Mouse (Mus musculus) kidney, embryonic 14.5 days (tissue): Measurements from ENCODE around the gene Id1. TPM values are rescaled to one million over a fixed set of nuclear protein-coding genes. Genes with fewer than 3 reads are reported as not detected.

Source experiments
- ATAC-seq: fragments of 200-750 bp; cut with Nextera tagmentation; 2 replicates; pipeline ENCODE4 v1.8.0; 2017; ENCODE audit warnings: moderate number of reproducible peaks, mild to moderate bottlenecking, moderate TSS enrichment, moderate library complexity; ENCODE audit not compliant: low FRiP score, low TSS enrichment
- H3K27ac ChIP-seq: fragments of 300-500 bp; sonication (generic); 2 replicates; pipeline ENCODE4 v1.5.1; 2014; ENCODE audit warnings: low read depth, mild to moderate bottlenecking, low read length, moderate library complexity, mixed read lengths
- H3K27me3 ChIP-seq: fragments of 300-500 bp; sonication (generic); 2 replicates; pipeline ENCODE4 v1.6.1; 2014; ENCODE audit warnings: mild to moderate bottlenecking, low read length; ENCODE audit not compliant: control insufficient read depth, insufficient read depth
- H3K36me3 ChIP-seq: fragments of 300-500 bp; sonication (generic); 2 replicates; pipeline ENCODE4 v1.6.1; 2014; ENCODE audit warnings: low read length, mixed read lengths; ENCODE audit not compliant: control insufficient read depth, insufficient read depth
- H3K4me1 ChIP-seq: fragments of 300-500 bp; sonication (generic); 2 replicates; pipeline ENCODE4 v1.6.1; 2014; ENCODE audit warnings: low read length, mixed read lengths; ENCODE audit not compliant: control insufficient read depth, insufficient read depth
- H3K4me2 ChIP-seq: fragments of 300-500 bp; sonication (generic); replicated peaks from 2 replicates; pipeline ENCODE4 v1.6.1; 2014; ENCODE audit warnings: low read depth, mild to moderate bottlenecking, low read length
- H3K4me3 ChIP-seq: fragments of 300-500 bp; sonication (generic); 2 replicates; pipeline ENCODE4 v1.5.1; 2014; ENCODE audit warnings: mild to moderate bottlenecking, low read length
- H3K9ac ChIP-seq: fragments of 300-500 bp; sonication (generic); 2 replicates; pipeline ENCODE4 v1.6.1; 2014; ENCODE audit warnings: low read depth, mild to moderate bottlenecking, low read length, moderate library complexity
- H3K9me3 ChIP-seq: fragments of 300-500 bp; sonication (generic); 2 replicates; pipeline ENCODE4 v1.6.1; 2016; ENCODE audit warnings: low read length; ENCODE audit not compliant: control insufficient read depth
- WGBS: fragments of 180-500 bp; shearing (Covaris S2); extraction: QIAGEN DNeasy Blood & Tissue Kit; methylation state at CpG from one replicate; pipeline ENCODE4 v1.1.7; 2014; 5-methylcytosine and 5-hydroxymethylcytosine counted together
- polyA plus RNA-seq: library from polyadenylated mRNA; unstranded; fragments of >200 nt; fragmentation: Nextera tagmentation; extraction: Ambion mirVana; gene quantifications from 2 replicates; pipeline ENCODE4 v1.2.1, GENCODE M21; 2014

Id1 gene
- polyA plus RNA-seq, 1 experiment from 2014 or later: 129 TPM

- H3K4me1 ChIP-seq: peaks cover 57% of the 10 kb centered on the region
These were observed 1.5 kb downstream of the Id1 start for GRCm38 (mm10) chr2:152737306-152738221.

DNA sequence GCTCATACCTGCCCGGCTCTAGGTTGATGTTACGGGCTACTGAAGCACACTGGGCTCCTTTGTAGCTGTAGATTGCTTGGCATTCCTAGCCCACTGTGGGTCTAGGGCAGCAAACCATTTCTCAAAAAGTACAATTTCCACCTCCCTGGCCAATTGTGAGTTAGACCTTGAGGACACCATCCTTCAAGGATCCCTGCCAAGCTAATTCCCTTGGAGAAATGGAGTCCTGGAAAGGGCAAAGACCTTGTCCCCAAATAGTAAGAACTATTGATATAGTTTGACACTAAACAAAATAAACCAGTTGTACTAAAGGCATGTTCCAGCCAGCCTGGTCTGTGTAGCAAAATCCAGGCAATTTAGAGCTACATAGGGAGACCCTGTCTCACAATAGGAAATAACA lies 2.3 kb downstream of the Id1 start:
- H3K27me3 ChIP-seq: no peaks in the 10 kb centered on the region
- peaks cover 52% of the 10 kb centered on the region for H3K4me1 ChIP-seq
- H3K9me3 ChIP-seq: no peaks in the 10 kb centered on the region
- H3K36me3 ChIP-seq: peaks cover 3% of the 10 kb centered on the region; the same call in 1 of the 2 replicates
- H3K4me3 ChIP-seq: peak overlapping the region; percentile 92
- 41% methylated on average over 2 of the region's 2 CpGs for WGBS
- peak overlapping the region; percentile 95 for H3K9ac ChIP-seq
- H3K4me2 ChIP-seq: peak overlapping the region; percentile 90
- peak overlapping the region; percentile 85 for H3K27ac ChIP-seq
- ATAC-seq: no peak

More at GRCm38 (mm10) chr2:152737306-152738221, 1.5 kb downstream of the Id1 start:
- no peak for ATAC-seq
- Histone ChIP-seq H3K27me3 (no peaks in the 10 kb centered on the region), H3K9ac (peak overlapping the region; percentile 95), H3K9me3 (no peaks in the 10 kb centered on the region), H3K4me2 (peak overlapping the region; percentile 90), H3K27ac (peak overlapping the region; percentile 85), H3K36me3 (peaks cover 3% of the 10 kb centered on the region; the same call in 1 of the 2 replicates), H3K4me3 (peak overlapping the region; percentile 92)
- 7% methylated on average over 10 of the region's 10 CpGs for WGBS

DNA sequence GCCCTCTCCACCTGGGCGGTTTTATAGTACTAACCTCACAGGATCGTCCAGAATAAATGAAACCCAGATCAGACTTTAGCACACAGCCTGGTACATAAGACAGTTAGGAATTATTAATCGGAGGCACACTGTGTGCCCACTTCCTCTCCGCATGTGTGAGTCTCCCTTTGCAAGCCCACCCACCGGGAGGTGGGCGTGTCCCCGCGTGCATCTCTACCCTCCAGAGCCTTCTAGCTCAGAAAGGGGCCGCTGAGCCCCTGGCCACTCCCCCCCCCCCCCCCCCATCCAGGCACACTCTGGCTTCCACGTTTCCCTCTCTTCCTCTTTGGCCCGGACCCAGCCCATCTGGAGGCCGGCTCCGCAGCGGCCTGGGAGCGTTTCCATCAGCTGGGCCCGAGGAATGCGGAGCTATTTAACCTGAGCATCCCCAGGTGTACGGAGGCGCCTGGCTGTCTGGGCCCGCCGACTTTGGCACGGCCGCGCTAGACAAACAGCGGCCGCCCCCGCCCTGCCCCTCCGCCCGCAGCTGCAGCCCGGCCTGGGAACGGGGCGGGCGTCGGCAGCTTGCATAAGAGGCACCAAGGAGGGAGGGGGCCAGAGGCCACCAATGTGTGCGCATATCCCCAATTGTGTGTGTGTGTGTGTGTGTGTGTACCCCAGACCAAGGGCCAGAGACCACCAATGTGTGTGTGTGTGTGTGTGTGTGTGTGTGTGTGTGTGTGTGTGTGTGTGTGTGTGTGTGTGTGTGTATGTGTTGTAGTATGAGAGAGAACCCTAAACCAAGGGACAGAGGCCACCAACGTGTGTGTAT lies 3.2 kb downstream of the Id1 start:
- Histone ChIP-seq H3K9ac (peak overlapping the region; percentile 95), H3K36me3 (peaks cover 3% of the 10 kb centered on the region; the same call in 1 of the 2 replicates), H3K4me3 (peak overlapping the region; percentile 92), H3K4me1 (peaks cover 46% of the 10 kb centered on the region), H3K9me3 (no peaks in the 10 kb centered on the region), H3K4me2 (peak overlapping the region; percentile 90), H3K27me3 (no peaks in the 10 kb centered on the region), H3K27ac (peak overlapping the region; percentile 85)
- WGBS: 4% methylated on average over 33 of the region's 36 CpGs
- peak; percentile 73 for ATAC-seq

- H3K4me3 ChIP-seq: peak overlapping the region; percentile 92; the same call in 1 of the 2 replicates
- no peaks in the 10 kb centered on the region for H3K9me3 ChIP-seq
- 15% methylated on average over 3 of the region's 3 CpGs for WGBS
- peak; percentile 16 for ATAC-seq
- H3K36me3 ChIP-seq: peaks cover 3% of the 10 kb centered on the region; the same call in 1 of the 2 replicates
- peaks cover 40% of the 10 kb centered on the region for H3K4me1 ChIP-seq
- no peak overlapping the region for H3K9ac ChIP-seq
- no peaks in the 10 kb centered on the region for H3K27me3 ChIP-seq
- H3K4me2 ChIP-seq: peak overlapping the region; percentile 90
- H3K27ac ChIP-seq: peak overlapping the region; percentile 85
These were observed 3.8 kb downstream of the Id1 start for GRCm38 (mm10) chr2:152739842-152740260.

GRCm38 (mm10) chr2:152740490-152740889 lies 4.4 kb downstream of the Id1 start:
- WGBS: 70% methylated on average over 5 of the region's 5 CpGs
- Histone ChIP-seq H3K36me3 (peaks cover 3% of the 10 kb centered on the region; the same call in 1 of the 2 replicates), H3K9ac (no peak overlapping the region), H3K4me1 (peaks cover 40% of the 10 kb centered on the region), H3K27ac (peak overlapping the region; percentile 85; the same call in 1 of the 2 replicates), H3K27me3 (no peaks in the 10 kb centered on the region), H3K4me3 (no peak overlapping the region), H3K9me3 (no peaks in the 10 kb centered on the region), H3K4me2 (no peak overlapping the region)
- no peak for ATAC-seq

GRCm38 (mm10) chr2:152741153-152742041 lies 5.3 kb downstream of the Id1 start:
- Histone ChIP-seq H3K27me3 (no peaks in the 10 kb centered on the region), H3K36me3 (peaks cover 3% of the 10 kb centered on the region; the same call in 1 of the 2 replicates), H3K4me2 (0 out of 2 replicates have a peak overlapping the region, but pooled peaks have one; percentile 11), H3K9me3 (no peaks in the 10 kb centered on the region), H3K4me3 (no peak overlapping the region), H3K27ac (peak overlapping the region; percentile 82), H3K9ac (no peak overlapping the region), H3K4me1 (peaks cover 40% of the 10 kb centered on the region)
- no peak for ATAC-seq
- 43% methylated on average over 14 of the region's 14 CpGs for whole genome bisulfite sequencing

GRCm38 (mm10) chr2:152742435-152742834 lies 6.4 kb downstream of the Id1 start:
- Histone ChIP-seq H3K4me3 (no peak overlapping the region), H3K9ac (no peak overlapping the region), H3K9me3 (no peaks in the 10 kb centered on the region), H3K4me1 (peaks cover 40% of the 10 kb centered on the region), H3K4me2 (no peak overlapping the region), H3K27ac (peak overlapping the region; percentile 82; the same call in 1 of the 2 replicates), H3K36me3 (peaks cover 3% of the 10 kb centered on the region; the same call in 1 of the 2 replicates), H3K27me3 (no peaks in the 10 kb centered on the region)
- WGBS: 37% methylated on average over 10 of the region's 10 CpGs
- ATAC-seq: peak; percentile 37; the same call in 1 of the 2 replicates
